In genomic region chr11:24008244-24008643, GRCm38 (mm10) we compare ENCODE assay signal across 10 mouse cellular contexts.
DNase-seq lines count a peak whose midpoint lies in the region; ATAC-seq and TF ChIP-seq lines count a peak whose summit lies in the region.
"Had no signal": no experiment of that assay in that cellular context is flagged by ENCODE, and none has a peak within 500 bp of the region (broad histone marks: within the 10 kb centered on the region; RNA-seq: fewer than 3 reads in every experiment).

No protein-coding gene starts in this region.

- in situ Hi-C loops in CH12.LX (cut with MboI; ENCODE audit: low pct_ligation_motif_present, low pct_unique_long_range_greater_than_20kb, low sequenced_read_pairs), result no loop called here

- dilution Hi-C loops in CH12.LX (cut with MboI; ENCODE audit: extremely low pct_ligation_motif_present, extremely low pct_unique_long_range_greater_than_20kb, low sequenced_read_pairs), result no loop called here

- TF ChIP-seq RAD21 in CH12.LX (IDR thresholded peaks at IDR 0.05; ENCODE audit: low read depth, low read length), result peak; percentile 58

- intact Hi-C loops in left cerebral cortex, postnatal 4 days (cut with DNase I), result no loop called here
- intact Hi-C loops in gastrocnemius, adult 2 months (cut with DNase I), result no loop called here

- 33% methylated on average over 5 of the region's 5 CpGs for WGBS in embryonic facial prominence, embryonic 12.5 days

- ATAC-seq in embryonic facial prominence, embryonic 12.5 days (ENCODE audit: insufficient number of reproducible peaks, insufficient read depth, low FRiP score, low TSS enrichment), result no peak

- no peak overlapping the region for H3K9ac ChIP-seq in CH12.LX (ENCODE audit: insufficient read depth, low read depth)
- H3K9ac ChIP-seq in embryonic facial prominence, embryonic 12.5 days, result 0 out of 2 replicates have a peak overlapping the region, but pooled peaks have one; percentile 20
- H3K9ac ChIP-seq: embryonic facial prominence, embryonic 13.5 days; lung, embryonic 15.5 days had no signal

- TF ChIP-seq CTCF in CH12.LX (conservative IDR thresholded peaks at IDR 0.05 in 1 of 2, IDR thresholded peaks at IDR 0.05 in 1 of 2; ENCODE audit: low read depth in 2 of 2, low read length in 2 of 2), result peak; percentile 69 to 75
- no peak for TF ChIP-seq CTCF in gastrocnemius, adult 2 months (IDR thresholded peaks at IDR 0.05)

- H3K9me3 ChIP-seq in CH12.LX (replicated peaks; ENCODE audit: low read length), result no peaks in the 10 kb centered on the region
- no peaks in the 10 kb centered on the region for H3K9me3 ChIP-seq in embryonic facial prominence, embryonic 12.5 days
- H3K9me3 ChIP-seq: embryonic facial prominence, embryonic 13.5 days; lung, embryonic 15.5 days had no signal

- H3K4me1 ChIP-seq in CH12.LX (ENCODE audit: control insufficient read depth in 1 of 2, insufficient read depth in 2 of 2), result no peaks in the 10 kb centered on the region
- no peaks in the 10 kb centered on the region for H3K4me1 ChIP-seq in embryonic facial prominence, embryonic 12.5 days
- H3K4me1 ChIP-seq: lung, embryonic 15.5 days had no signal

- no peaks in the 10 kb centered on the region for H3K36me3 ChIP-seq in CH12.LX (replicated peaks in 1 of 2; ENCODE audit: control insufficient read depth in 1 of 2, insufficient read depth in 1 of 2, low read length in 1 of 2)
- no peaks in the 10 kb centered on the region for H3K36me3 ChIP-seq in embryonic facial prominence, embryonic 12.5 days
- H3K36me3 ChIP-seq: embryonic facial prominence, embryonic 13.5 days; lung, embryonic 15.5 days had no signal

- peak; percentile 24 to 67 for DNase-seq in cerebellum, postnatal 14 days
- no peak for DNase-seq in cerebellum, adult 9-11 months
- peak; percentile 53 for DNase-seq in left cerebral cortex, postnatal 4 days
- no peak for DNase-seq in left cerebral cortex, adult 8-10 months (ENCODE audit: low spot score in 2 of 2)
- peak; percentile 53 for DNase-seq in CH12.LX (ENCODE audit: extremely low read depth)
- DNase-seq in gastrocnemius, adult 2 months, result no peak
- no peak for DNase-seq in gastrocnemius, postnatal 4 days (ENCODE audit: low spot score in 2 of 2)

- no peak overlapping the region for H3K4me3 ChIP-seq in CH12.LX (replicated peaks in 1 of 3; ENCODE audit: low read depth in 2 of 3, low read length in 2 of 3, poor library complexity in 1 of 3)
- H3K4me3 ChIP-seq in embryonic facial prominence, embryonic 12.5 days, result no peak overlapping the region
- no peak overlapping the region for H3K4me3 ChIP-seq in gastrocnemius, adult 2 months
- H3K4me3 ChIP-seq: embryonic facial prominence, embryonic 13.5 days; lung, embryonic 15.5 days had no signal

- H3K27me3 ChIP-seq in CH12.LX (replicated peaks), result no peaks in the 10 kb centered on the region
- H3K27me3 ChIP-seq in embryonic facial prominence, embryonic 12.5 days, result no peaks in the 10 kb centered on the region
- H3K27me3 ChIP-seq: embryonic facial prominence, embryonic 13.5 days; lung, embryonic 15.5 days had no signal

- TF ChIP-seq EP300 in CH12.LX (IDR thresholded peaks at IDR 0.05; ENCODE audit: low read length), result no peak

- TF ChIP-seq POLR2A in CH12.LX (IDR thresholded peaks at IDR 0.05; ENCODE audit: low read depth, low read length), result no peak

- no peaks in the 10 kb centered on the region for H3K79me2 ChIP-seq in CH12.LX (replicated peaks; ENCODE audit: control insufficient read depth, extremely low read depth, insufficient read depth, poor library complexity, severe bottlenecking)

- H3K4me2 ChIP-seq in CH12.LX (ENCODE audit: insufficient read depth, low read depth, poor library complexity, severe bottlenecking), result no peak overlapping the region
- no peak overlapping the region for H3K4me2 ChIP-seq in embryonic facial prominence, embryonic 12.5 days (replicated peaks)
- H3K4me2 ChIP-seq: embryonic facial prominence, embryonic 13.5 days; lung, embryonic 15.5 days had no signal

- no peak overlapping the region for H3K27ac ChIP-seq in CH12.LX (ENCODE audit: insufficient read depth, low read depth)
- H3K27ac ChIP-seq in embryonic facial prominence, embryonic 12.5 days, result no peak overlapping the region
- no peak overlapping the region for H3K27ac ChIP-seq in gastrocnemius, adult 2 months
- H3K27ac ChIP-seq: embryonic facial prominence, embryonic 13.5 days; lung, embryonic 15.5 days had no signal

TF ChIP-seq in CH12.LX, 34 proteins besides CTCF, POLR2A, EP300 and RAD21:
- TF ChIP-seq MEF2A (IDR thresholded peaks at IDR 0.05; ENCODE audit: borderline replicate concordance, low read depth, low read length), result no peak
- 0 out of 2 replicates have a peak, but pooled peaks have one; percentile 23 for TF ChIP-seq MAX (IDR thresholded peaks at IDR 0.05; ENCODE audit: low read length)
- no peak for TF ChIP-seq PAX5 (IDR thresholded peaks at IDR 0.05; ENCODE audit: low read length)
- TF ChIP-seq SMC3 (IDR thresholded peaks at IDR 0.05; ENCODE audit: low read depth, low read length), result peak; percentile 55

Comparison
In these comparisons a context has a peak if more than half of its experiments do, and no peak if none do; other contexts are left out.
1. DNase-seq: peak in cerebellum, postnatal 14 days (2 of 2), left cerebral cortex, postnatal 4 days (single experiment) and CH12.LX (single experiment); none in cerebellum, adult 9-11 months (single experiment), left cerebral cortex, adult 8-10 months (0 of 2), gastrocnemius, adult 2 months (single experiment) and gastrocnemius, postnatal 4 days (0 of 2).